Mouse (Mus musculus) spleen, postnatal 14 days (tissue): ENCODE data around the gene Lrrc74a.

ENCODE experiments used
- DNase-seq, 2 experiments: peaks; one replicate each; pipeline ENCODE4 v3.0.0; 2021 to 2022; ENCODE audit warnings: low spot score in 2 of 2

Lrrc74a gene

DNA sequence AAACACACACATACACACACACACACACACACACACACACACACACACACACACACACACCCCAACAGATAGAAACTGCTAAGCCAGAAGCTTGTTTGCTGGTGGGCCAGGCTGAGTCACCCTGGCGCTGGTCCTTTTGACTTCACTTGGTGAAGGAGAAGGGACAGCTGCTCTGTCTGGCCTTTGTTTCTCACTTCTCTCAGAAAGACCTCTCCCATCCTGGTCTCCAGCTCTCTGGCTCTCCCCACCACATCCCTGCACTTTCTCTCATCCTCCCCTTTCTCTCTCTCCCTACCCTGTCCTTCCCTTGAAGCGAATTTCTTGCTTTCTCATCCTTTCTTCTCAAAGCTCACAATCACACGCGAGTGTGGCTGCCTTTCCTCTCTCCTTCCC, 70.1 kb downstream of the Lrrc74a start:
- DNase-seq, result no peak

DNA sequence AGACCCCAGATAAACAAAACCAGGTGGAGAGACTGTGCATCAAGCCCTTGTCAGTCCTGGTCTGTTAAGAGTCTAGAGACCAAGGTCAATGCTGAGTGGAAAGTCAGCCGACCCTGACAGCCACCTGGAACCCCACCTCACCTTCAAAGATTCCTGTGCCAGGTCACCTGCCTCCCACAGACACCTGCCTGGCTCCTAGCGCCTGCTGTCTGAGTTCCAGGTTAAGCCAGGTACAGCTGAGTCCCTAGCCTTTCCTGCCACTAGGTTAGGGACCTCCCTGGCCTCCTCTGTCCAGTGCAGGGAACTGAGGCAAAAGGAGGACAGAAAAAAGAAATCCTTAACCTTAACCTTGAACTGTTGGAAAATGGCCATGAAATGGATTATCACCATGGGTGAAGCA, 70.7 kb downstream of the Lrrc74a start:
- DNase-seq, result no peak

- no peak for DNase-seq
Observed at GRCm38 (mm10) chr12:86805315-86805714, 71.1 kb downstream of the Lrrc74a start.

- no peak for DNase-seq
Observed at GRCm38 (mm10) chr12:86806031-86806922, 72.1 kb downstream of the Lrrc74a start.

DNA sequence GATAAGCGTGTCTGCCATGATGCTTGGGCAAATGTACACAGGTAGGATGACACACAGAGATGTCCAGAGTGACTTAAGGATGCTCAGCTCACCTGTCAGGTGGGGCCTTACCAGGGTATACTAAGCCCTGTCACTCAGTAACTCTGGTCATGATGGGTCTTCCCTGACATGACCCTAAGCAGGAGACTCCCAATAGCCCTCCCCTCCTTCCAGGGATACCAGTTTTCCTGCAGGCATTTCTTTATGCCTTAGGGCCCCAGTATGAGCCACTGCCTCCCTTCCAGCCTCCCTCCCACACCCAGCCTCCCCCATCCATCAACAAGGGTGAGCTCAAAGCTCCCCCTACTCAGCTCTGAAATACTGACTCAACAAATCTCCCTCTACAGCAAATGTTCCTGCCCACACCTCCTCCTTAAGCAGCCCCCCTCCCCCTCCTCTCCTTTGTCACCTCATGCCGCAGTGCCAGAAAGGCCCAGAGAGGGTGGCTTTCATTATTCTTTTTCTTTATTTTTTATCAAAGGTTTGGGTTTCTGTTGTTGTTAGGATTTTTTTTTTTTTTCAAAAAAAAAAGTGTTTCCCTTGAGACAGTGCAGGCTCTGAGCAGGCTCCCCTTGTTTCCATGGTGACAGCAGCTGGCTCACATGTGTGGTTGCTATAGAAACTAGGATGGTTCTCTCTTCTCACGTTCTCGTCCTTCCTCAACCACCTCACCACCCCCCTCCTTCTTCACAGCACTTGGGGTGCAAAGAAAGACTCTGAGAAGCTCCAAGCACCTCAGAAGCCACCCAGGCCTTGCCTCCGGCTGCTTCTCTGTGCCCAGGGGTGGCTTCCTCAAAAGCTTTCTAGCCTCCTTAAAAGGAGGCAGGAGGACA, 73.0 kb downstream of the Lrrc74a start:
- DNase-seq, result no peak

DNA sequence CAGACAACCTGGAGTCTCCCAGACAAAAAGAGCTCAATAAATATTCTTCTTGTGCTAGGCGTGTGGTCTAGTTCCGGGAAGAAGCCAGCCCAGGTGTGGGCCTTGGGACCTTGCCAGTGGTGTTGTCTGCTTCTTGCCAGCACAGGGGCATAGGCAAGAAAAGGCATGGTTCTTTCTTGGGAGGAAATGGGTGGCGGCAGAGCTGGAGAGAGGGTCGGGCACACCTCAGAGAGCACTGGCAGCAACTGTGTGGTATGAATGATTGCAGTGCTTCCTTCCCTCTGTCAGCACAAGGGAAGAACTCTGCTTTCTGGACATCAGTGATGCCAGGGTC, 73.6 kb downstream of the Lrrc74a start:
- no peak for DNase-seq

GRCm38 (mm10) chr12:86808856-86809255, 74.7 kb downstream of the Lrrc74a start:
- no peak for DNase-seq

GRCm38 (mm10) chr12:86810040-86810439, 75.9 kb downstream of the Lrrc74a start:
- no peak for DNase-seq

GRCm38 (mm10) chr12:86810725-86811444, 76.7 kb downstream of the Lrrc74a start:
- no peak for DNase-seq

- no peak for DNase-seq
Observed at GRCm38 (mm10) chr12:86812782-86813181, 78.6 kb downstream of the Lrrc74a start.
